Mouse (Mus musculus) spleen, adult 2 months (tissue): Measurements from ENCODE around the gene Gm20425. TPM values are rescaled to one million over a fixed set of nuclear protein-coding genes. Genes with fewer than 3 reads are reported as not detected.
A peak's percentile ranks its signal among the peaks of the same experiment; 100 is the strongest.

Experiments used
- DNase-seq, 2 experiments: peaks; one replicate each; pipeline versions ENCODE4 v3.0.0 to v3.0.0-alpha.2; 2012 to 2021; ENCODE audit warnings: low spot score in 2 of 2, low read depth in 1 of 2
- H3K27ac ChIP-seq: fragments of 200-500 bp; 2 replicates; pipeline ENCODE4 v1.5.1; 2012; ENCODE audit warnings: low read length, inconsistent platforms; ENCODE audit not compliant: insufficient read depth
- H3K27me3 ChIP-seq: fragments of 200-500 bp; 2 replicates; pipeline ENCODE4 v1.6.1; 2012; ENCODE audit warnings: mild to moderate bottlenecking, moderate library complexity, low read length, inconsistent platforms; ENCODE audit not compliant: control insufficient read depth, insufficient read depth
- H3K36me3 ChIP-seq: fragments of 200-500 bp; 2 replicates; pipeline ENCODE4 v1.6.1; 2012; ENCODE audit warnings: mild to moderate bottlenecking, low read length, inconsistent platforms; ENCODE audit not compliant: control insufficient read depth, insufficient read depth
- H3K4me1 ChIP-seq: fragments of 200-500 bp; 2 replicates; pipeline ENCODE4 v1.6.1; 2011; ENCODE audit warnings: inconsistent platforms; ENCODE audit not compliant: control insufficient read depth, insufficient read depth, insufficient read length
- H3K4me3 ChIP-seq: fragments of 200-500 bp; 2 replicates; pipeline ENCODE4 v1.5.1; 2011; ENCODE audit warnings: mild to moderate bottlenecking, inconsistent platforms; ENCODE audit not compliant: insufficient read depth, insufficient read length; ENCODE audit errors: extremely low read depth
- CTCF ChIP-seq: fragments of 200-500 bp; IDR thresholded peaks from 2 replicates; pipeline ENCODE4 v1.5.1; 2011; ENCODE audit warnings: mild to moderate bottlenecking, inconsistent platforms; ENCODE audit not compliant: insufficient read depth, insufficient read length, insufficient replicate concordance; ENCODE audit errors: extremely low read depth
- POLR2A ChIP-seq: fragments of 200-500 bp; IDR thresholded peaks from 2 replicates; pipeline ENCODE4 v1.6.1; 2011; ENCODE audit warnings: low read depth, low read length, inconsistent platforms
- WGBS: fragments of 180-500 bp; shearing (Covaris S2); methylation state at CpG from one replicate; pipeline ENCODE4 v1.1.7; 2018; 5-methylcytosine and 5-hydroxymethylcytosine counted together
- polyA plus RNA-seq: library from polyadenylated mRNA; depleted of rRNA; stranded (reverse); fragments of >200 nt; gene quantifications from 2 replicates; pipeline ENCODE4 v1.2.3, GENCODE M21; 2012

Gene Gm20425
- polyA plus RNA-seq, 1 experiment = not detected

- 61% methylated on average over 7 of the region's 7 CpGs for WGBS
- Histone ChIP-seq H3K27ac (no peak overlapping the region), H3K4me1 (peaks cover 2% of the 10 kb centered on the region; the same call in 1 of the 2 replicates), H3K36me3 (no peaks in the 10 kb centered on the region), H3K4me3 (no peak overlapping the region), H3K27me3 (no peaks in the 10 kb centered on the region)
- DNase-seq = no peak
- TF ChIP-seq POLR2A = no peak
- no peak for TF ChIP-seq CTCF
These were observed 2.9 kb upstream of the Gm20425 start for GRCm38 (mm10) chr9:103233006-103233395.

GRCm38 (mm10) chr9:103232232-103233005 lies 2.3 kb upstream of the Gm20425 start:
- no peak for DNase-seq
- no peak for TF ChIP-seq CTCF
- TF ChIP-seq POLR2A = no peak
- no peaks in the 10 kb centered on the region for H3K36me3 ChIP-seq
- H3K4me3 ChIP-seq = no peak overlapping the region
- H3K27ac ChIP-seq = no peak overlapping the region
- peaks cover 2% of the 10 kb centered on the region; the same call in 1 of the 2 replicates for H3K4me1 ChIP-seq
- no peaks in the 10 kb centered on the region for H3K27me3 ChIP-seq
- WGBS = 89% methylated on average over 7 of the region's 7 CpGs

- Histone ChIP-seq H3K27ac (no peak overlapping the region), H3K4me3 (peak overlapping the region; percentile 15; the same call in 1 of the 2 replicates), H3K27me3 (no peaks in the 10 kb centered on the region), H3K36me3 (no peaks in the 10 kb centered on the region), H3K4me1 (peaks cover 2% of the 10 kb centered on the region; the same call in 1 of the 2 replicates)
- 88% methylated on average over 15 of the region's 15 CpGs for WGBS
- no peak for DNase-seq
- TF ChIP-seq CTCF = no peak
- TF ChIP-seq POLR2A = no peak
These were observed 855 bp downstream of the Gm20425 start for GRCm38 (mm10) chr9:103229037-103229867.

- no peak for DNase-seq
- no peak overlapping the region for H3K4me3 ChIP-seq
- H3K27me3 ChIP-seq = no peaks in the 10 kb centered on the region
- H3K36me3 ChIP-seq = no peaks in the 10 kb centered on the region
- H3K4me1 ChIP-seq = peaks cover 2% of the 10 kb centered on the region; the same call in 1 of the 2 replicates
- TF ChIP-seq POLR2A (no peak), CTCF (no peak)
- H3K27ac ChIP-seq = no peak overlapping the region
- WGBS = 73% methylated on average over 13 of the region's 13 CpGs
These were observed 1.6 kb downstream of the Gm20425 start for GRCm38 (mm10) chr9:103228370-103229003.

- Histone ChIP-seq H3K4me1 (peaks cover 2% of the 10 kb centered on the region; the same call in 1 of the 2 replicates), H3K27me3 (no peaks in the 10 kb centered on the region), H3K36me3 (no peaks in the 10 kb centered on the region), H3K27ac (no peak overlapping the region), H3K4me3 (no peak overlapping the region)
- no peak for DNase-seq
- no peak for TF ChIP-seq CTCF
- TF ChIP-seq POLR2A = no peak
- 96% methylated on average over 16 of the region's 16 CpGs for WGBS
These were observed 2.3 kb downstream of the Gm20425 start for GRCm38 (mm10) chr9:103227760-103228159.

GRCm38 (mm10) chr9:103226806-103227205 lies 3.3 kb downstream of the Gm20425 start:
- DNase-seq = no peak
- Histone ChIP-seq H3K36me3 (no peaks in the 10 kb centered on the region), H3K27ac (no peak overlapping the region), H3K27me3 (no peaks in the 10 kb centered on the region), H3K4me1 (peaks cover 2% of the 10 kb centered on the region; the same call in 1 of the 2 replicates), H3K4me3 (no peak overlapping the region)
- WGBS = 90% methylated on average over 15 of the region's 15 CpGs
- TF ChIP-seq POLR2A (no peak), CTCF (no peak)
